Mouse (Mus musculus) adrenal gland, adult 2 months (tissue): ENCODE measurements around the gene Gm20721. TPM values are rescaled to one million over a fixed set of nuclear protein-coding genes. Genes with fewer than 3 reads are reported as not detected.
"Not testable (repeated sequence)": the region's sequence is repeated elsewhere in the genome, so short reads cannot be mapped to it uniquely, and the experiment has no call there.

Experiments used
- DNase-seq: peaks from one replicate; pipeline ENCODE4 v3.0.0; 2021
- long read RNA-seq: library from polyadenylated mRNA; stranded (forward); transcript quantifications from one replicate; pipeline ENCODE4 v2.0.0, GENCODE M21; 2021
- polyA plus RNA-seq: library from polyadenylated mRNA; depleted of rRNA; stranded (reverse); fragments of >200 nt; gene quantifications from 2 replicates; pipeline ENCODE4 v1.2.3, GENCODE M21; 2012; rRNA removed
- total RNA-seq, 2 experiments: library from RNA; stranded (reverse); gene quantifications; 2 replicates each; pipeline ENCODE4 v1.2.3; 2021

Gm20721 gene
- 1 to 10 TPM; 2.1 to 2.5 TPM for total RNA-seq
- 0.07 TPM in 1 of 2 replicates, not detected in the other for polyA plus RNA-seq
- long read RNA-seq, partial matches to known transcripts: 0 of 3 reads
- long read RNA-seq, other reads (novel, unspliced or antisense): 3 of 3 reads

DNA sequence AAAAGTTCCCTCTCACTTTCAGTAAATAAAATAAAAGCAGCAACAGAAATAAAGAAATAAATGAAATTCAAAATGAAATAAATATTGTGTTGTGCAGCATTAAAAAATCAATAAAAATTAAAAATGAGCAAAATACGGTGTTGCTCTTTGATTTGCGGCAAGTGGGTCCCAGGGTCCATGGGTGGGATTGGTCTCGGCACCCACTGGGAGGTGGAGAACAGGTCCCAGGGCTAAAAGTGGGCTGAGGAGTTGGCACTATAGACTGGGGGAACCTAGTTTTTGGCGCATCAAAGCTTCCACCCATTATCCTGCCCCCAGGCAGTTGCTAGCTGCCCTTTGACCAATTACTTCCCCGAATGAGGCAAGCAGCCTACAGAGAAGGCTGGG is at the start of gene Gm20721:
Gm20721 (minus strand) TSS at position 101 of the 387 bp plus-strand sequence.
- DNase-seq: no peak

DNA sequence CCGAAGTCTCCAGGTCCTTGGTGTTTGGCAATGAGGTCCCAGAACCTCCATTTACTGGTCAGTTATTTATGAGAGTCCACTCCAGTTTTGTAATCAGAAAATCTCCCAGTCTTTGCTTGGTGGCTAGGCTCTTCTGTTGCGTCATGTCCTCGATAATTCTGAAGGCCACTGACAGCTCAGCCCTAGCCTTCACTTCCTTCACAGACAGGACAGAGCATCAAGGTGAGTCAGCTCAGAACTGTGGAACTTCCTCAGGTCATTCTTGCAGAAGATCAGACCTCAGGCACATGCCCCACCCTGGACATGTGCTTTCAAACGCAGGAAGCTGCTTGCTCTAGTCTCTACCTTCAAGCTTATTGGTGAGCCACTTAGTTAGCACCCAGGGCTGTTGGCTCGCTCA is 46.9 kb upstream of the Gm20721 start:
- peak; percentile 79 for DNase-seq

DNA sequence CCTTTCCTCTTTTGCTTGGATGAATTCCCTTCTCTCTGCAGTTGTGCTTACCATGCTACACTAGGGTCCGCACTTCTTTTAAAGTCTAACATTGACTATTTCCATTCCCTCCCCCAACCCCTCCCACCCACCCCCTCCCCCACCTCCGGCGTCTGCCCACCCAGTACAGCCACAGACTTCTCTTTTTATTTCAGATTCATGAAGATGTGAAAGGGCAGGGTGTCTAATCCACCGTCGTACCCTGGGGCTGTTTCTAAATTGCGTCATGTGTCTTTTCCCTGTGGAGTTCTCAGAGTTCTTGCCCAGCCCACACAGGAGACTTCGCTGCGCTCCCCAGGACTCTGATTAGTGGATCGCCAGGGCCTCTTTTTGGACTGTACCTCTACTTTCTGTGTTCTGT is 46.0 kb upstream of the Gm20721 start:
- DNase-seq: no peak

DNA sequence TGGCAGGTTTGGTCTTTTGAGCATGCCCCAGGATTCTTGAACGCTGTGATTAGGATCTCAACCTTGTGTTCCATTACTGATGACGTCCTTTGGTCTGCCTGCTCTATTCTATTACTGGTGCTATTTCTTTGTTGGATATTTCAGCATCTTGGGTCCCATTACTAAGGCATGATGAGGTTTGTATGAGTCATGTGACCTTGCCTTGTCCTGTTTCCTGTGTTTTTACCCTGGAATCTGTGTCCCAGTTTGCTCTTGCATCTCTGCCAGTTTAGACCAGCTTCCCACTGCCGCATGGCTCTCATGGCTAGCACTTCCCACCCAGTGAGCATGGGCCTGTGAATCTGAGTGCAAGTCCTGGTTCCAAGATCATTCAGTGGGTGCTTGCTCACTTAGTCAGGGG is 45.4 kb upstream of the Gm20721 start:
- peak; percentile 50 for DNase-seq

DNA sequence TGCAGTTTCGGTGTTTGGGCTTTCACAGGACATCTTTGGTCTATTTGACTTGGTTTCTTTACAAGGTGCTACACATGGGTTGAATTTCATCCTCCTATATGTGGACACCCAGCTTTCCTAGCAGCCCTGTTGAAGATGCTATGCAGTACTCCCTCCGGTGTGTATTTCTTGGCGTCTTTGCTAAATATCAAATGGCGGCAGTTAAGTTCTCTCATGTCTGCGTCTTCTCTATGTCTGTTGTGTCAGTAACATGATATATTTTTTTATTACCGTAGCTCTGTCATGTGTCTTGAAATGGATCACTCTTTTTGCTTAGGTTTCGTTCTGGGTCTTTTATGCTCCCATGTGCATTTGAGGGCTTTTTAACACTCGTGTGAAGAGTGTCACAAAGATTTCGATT is 34.5 kb upstream of the Gm20721 start:
- no peak for DNase-seq

DNA sequence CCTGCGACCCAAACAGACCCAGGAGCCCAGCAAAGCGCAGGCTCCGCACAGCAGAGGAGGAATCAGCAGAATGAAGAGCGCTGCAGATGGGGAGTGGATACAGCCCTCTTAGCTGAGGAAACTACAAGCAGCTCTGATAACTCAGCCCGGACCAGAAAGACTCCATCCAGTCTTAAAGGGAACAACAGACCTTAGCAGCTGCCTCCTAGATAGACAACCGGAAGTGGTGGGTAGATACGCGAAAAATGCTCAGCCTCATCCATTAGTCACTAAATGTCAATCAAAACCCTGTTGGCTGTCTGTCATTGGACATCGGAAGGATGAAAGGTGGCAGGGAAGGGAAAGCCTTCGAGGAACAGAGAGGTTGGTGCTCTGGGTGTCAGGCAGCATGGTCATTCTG is 20.1 kb upstream of the Gm20721 start:
- DNase-seq: no peak

DNA sequence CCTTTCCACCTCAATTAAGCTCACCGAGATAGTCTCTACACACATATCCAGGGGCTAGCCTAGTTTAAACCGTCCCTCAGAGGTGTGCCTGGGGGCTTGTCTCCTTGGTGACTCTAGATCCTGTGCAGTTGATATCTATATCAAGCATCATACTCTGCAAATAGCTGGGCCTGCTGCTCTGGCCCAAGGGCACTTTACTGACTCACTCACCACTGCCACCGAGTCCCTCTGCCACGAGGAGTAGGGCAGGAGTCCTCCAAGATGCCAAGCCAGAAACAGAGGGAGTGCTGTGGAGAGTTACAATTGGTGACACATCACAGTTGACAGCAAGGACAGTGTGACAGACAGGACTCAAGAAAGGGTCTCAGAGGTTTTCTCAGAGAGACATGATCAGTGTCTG is 13.1 kb upstream of the Gm20721 start:
- peak; percentile 23 for DNase-seq

DNA sequence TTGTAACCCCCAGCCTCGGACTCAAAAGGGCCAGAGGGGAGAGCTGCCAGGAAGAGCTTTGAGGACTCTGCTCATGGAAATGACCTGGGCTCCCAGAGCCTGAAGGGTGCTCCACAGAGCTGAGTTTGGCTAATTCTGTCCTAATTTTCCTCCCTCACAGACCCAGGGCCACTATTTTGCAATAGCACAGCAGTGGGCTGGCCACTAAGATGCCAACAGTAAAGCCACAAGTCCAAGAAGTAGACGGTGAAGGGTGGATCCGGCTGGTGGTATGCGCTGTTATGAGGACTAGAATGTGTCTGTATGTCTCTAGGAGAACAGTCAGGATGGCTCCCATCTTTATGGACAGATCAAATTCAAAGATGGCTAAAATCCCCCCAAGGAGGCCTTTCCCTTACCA is 12.0 kb upstream of the Gm20721 start:
- DNase-seq: no peak

DNA sequence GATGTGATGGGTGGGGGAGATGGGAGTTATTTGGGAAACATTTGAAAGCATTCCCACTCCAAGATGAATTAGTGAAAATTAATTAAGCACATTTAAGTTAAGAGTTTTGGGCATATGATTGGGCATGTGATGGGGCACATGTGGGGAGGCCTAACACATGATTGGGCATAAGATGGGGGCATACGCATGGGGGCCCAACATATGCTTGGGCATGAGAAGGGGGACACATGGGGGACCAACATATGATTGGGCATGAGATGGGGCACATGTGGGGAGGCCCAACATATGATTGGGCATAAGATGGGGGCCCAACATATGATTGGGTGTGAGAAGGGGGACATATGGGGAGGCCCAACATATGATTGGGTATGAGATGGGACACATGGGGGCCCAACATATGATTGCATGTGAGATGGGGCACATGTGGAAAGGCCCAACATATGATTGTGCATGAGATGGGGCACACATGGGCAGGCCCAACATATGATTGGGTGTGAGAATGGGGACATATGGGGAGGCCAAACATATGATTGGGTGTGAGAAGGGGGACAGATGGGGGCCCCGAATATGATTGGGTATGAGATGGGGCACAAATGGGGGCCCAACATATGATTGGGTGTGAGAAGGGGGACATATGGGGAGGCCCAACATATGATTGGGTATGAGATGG is 622 bp upstream of the Gm20721 start:
- not testable (repeated sequence) for DNase-seq

DNA sequence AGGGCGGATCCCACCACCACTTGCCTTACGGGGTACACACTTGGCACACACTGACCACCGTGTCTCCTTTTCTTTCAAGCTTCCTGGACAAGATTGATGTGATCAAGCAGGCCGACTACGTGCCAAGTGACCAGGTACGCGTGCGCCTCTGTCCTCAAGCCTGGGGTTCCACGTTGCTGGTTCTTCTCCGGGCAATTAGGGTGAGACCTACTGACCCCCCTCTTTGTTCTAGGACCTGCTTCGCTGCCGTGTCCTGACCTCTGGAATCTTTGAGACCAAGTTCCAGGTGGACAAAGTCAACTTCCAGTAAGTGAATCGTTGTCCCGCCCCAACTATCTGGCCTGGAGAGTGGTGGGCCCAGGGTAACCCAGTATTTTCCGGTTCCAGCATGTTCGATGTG is 1.5 kb downstream of the Gm20721 start:
- no peak for DNase-seq

DNA sequence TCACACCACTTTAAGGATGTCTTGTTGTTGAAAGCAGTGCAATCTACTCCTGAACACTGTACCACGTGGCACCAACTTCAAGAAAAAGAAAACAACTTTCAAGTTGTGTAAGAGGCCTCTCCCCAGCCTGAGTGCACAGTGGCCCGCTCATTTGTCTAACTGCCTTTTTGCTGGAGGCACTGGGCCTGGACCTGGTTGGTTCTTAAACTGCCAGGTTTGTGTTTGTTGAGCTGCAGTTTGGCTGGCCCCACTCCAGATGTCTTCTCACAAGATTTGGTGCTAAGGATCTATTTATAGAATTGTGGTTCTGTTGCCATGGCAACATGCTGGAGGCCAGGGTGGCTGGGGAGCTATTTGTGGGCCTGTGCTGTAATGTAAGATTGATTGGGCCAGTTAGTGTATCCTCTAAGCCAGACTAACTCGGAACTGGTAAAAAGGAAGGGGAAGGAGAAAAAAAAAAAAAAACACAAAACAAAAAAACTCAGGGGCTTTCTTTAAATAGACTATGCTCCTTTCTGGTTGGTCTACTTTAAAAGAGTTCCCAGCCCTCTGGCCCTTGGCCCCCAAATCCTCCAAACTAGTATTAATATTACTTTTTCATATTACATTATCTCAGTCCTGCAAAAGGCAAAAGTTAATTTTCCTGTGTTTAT is 2.4 kb downstream of the Gm20721 start:
- DNase-seq: peak; percentile 89

DNA sequence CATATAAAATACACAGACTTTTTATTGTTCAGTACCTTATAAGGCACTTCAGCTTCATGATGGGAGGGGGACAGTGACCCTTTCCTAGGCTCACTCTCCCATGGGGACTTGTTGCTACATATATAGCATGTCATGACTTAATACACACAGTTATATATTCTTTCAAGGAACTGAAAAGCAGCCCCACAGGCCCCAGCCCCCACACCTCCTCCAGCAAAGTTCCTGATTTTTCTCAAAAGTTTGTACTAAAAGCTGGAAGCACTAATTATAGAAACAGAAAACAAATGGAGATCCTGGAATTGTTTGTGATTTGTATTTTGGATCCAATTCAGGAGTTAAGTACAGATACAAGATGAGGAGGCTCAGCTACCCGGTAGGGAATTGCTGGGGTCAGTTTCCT is 2.9 kb downstream of the Gm20721 start:
- DNase-seq: no peak

DNA sequence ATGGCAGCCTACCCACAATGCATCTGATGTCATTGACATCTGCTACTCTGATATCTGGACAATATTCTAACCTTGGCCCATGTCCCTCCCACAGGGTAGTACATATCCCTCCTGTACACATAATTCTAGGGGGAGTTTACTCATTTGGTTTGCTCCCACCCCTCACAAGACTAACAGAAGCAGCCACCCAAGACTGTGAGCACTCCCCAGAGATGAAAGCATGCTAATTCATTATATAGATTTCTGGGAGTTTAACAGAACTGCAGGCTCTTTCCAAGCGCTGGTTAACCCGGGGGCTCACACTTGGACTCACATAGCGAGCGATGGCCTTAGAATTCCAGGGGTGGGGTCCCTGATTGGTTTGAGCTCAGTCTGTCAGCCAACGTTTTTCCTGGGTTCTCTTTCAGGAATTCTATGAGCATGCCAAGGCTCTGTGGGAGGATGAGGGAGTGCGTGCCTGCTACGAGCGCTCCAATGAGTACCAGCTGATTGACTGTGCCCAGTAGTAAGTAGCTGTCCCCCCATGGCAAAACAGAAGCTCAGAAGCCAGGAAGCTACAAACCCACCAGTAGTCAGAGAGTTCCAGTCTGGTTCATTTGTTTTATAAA is 3.6 kb downstream of the Gm20721 start:
- DNase-seq: no peak

DNA sequence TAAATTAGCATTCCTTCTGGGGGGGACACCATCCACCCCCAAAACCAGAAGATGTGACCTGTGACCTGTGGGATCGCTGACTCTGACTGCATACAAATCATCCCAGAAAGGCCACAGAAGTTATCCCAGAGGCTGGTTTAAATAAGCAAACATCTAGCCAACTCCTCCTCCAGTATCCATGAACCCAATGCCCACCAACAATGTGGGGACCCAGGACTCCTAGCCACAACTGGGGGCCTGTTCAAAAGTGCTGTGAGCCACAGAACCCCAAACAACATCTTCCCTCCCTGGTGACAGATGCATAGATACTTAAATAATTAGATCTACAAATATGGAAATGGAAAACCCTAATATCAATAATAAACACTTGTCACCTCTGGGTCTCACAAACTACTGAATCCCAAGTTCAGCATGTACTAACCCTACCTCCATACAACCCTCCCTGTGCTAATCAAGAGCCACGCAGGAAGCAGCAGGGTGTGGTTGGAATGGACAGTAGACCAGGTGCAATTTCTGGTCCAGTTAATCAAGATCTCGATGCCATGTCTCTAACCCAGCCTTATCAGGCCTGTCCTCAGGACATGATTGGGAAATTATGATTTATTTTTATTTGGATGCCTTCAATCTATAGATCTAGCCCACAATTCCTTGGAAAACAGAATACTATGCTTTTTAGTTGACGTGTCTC is 5.5 kb downstream of the Gm20721 start:
- no peak for DNase-seq

DNA sequence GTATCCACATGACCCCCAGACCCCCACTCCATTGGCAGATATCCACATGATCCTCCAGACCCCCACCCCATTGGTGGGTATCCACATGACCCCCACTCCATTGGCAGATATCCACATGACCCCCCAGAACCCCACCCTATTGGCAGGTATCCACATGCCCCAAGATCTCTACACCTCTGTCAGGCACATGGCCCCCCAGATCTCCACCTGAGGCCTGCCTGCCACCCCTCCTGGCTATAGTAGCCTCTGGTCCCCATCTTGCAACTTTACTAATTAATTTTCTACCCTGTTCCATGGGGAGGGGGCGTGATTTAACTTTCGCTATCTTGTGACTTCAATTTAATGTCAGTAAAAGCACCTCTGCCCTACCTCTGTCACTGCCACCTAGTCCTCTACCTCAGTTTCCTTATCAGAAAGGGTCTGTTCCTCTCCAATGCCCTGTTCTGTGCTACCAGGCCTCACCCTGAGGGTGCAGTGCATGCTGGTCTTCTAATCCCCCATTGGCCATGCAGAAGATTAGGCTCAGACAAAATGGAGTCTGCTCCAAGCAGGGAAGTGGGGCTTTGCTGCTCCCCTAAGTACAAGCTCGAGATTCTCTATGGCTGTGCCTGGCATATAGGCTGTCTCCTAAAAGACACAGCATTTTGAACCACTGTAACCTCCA is 6.2 kb downstream of the Gm20721 start:
- no peak for DNase-seq

DNA sequence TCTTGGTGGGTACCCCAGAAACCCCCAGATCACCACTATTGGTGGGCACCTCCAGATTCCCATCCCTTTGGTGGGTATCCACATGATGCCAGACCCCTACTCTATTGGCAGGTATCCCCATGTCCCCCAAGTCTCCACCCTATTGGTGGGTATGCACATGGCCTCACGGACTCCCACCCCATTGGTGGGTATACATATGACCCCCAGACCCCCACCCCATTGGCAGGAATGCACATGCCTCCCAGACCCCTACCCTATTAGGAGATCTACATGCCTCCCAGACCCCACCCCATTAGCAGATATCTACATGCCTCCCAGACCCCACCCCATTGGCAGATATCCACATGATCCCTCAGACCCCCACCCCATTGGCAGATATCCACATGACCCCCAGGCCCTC is 6.8 kb downstream of the Gm20721 start:
- no peak for DNase-seq

DNA sequence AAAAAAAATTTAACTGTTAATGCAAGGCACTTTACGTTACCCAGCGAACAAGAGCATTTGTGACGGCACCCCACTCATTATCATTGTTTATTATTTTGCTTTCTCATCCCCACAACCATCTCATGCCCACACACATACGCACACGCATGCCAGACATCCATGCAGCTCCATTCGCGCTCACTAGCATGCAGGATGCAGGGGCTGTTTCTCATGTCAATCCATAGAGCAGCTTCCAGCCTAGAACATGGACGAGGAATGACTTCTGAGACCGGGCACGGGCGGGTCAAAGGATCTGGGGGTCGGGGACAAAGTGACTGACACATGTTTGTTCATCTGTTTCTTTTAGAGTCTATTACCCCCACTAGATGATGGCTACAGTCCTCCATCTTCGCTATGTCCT is 9.2 kb downstream of the Gm20721 start:
- DNase-seq: no peak

DNA sequence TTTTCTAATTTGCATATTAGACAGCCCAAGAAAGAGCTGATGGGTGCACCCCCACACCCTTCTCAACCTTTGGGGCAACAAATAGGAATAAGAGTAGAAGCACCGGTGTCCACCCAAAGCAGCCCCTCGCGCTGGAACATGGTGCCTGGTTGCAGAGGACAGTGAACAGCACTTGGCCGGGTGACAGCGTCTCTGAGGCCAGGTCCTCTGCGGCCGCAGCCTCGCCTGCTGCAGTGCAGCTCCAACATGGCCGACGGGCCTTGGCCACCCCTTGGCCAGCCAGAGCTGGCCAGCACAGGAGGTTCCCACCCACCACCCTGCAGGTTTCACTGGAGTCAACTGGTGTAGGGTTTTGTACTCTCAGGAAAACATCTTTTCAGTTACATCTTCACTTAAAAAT is 12.1 kb downstream of the Gm20721 start:
- DNase-seq: peak; percentile 62

DNA sequence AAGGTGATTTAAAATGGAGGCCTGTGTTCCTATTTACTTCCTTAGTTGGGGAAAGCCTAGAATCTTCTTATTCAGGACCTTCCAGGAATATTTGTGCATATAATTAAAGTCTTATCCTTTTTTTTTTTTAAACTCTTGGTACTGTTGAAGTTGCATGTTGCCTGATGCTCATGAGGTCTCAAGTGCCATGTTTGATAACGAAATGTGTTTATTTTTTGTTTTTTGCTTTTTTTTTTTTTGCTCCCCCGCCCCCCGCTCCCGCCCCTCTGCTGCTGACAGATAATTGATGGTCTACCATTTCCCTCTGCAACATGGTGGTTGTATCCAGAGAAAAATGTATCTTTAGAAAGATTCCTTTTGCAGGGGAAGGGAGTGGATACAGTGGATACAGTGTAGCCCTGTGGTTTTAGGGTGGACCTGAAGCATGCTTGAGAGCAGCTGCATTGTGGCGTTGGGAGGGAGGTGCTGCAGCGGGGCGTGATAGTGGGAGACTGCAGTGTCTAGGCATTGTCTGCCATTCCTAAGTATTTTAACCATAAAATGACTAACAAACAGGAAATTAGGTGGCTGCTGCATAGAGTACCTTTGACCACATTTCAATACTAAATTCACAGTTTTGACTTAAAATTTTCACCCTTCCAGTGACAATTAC is 13.1 kb downstream of the Gm20721 start:
- no peak for DNase-seq

DNA sequence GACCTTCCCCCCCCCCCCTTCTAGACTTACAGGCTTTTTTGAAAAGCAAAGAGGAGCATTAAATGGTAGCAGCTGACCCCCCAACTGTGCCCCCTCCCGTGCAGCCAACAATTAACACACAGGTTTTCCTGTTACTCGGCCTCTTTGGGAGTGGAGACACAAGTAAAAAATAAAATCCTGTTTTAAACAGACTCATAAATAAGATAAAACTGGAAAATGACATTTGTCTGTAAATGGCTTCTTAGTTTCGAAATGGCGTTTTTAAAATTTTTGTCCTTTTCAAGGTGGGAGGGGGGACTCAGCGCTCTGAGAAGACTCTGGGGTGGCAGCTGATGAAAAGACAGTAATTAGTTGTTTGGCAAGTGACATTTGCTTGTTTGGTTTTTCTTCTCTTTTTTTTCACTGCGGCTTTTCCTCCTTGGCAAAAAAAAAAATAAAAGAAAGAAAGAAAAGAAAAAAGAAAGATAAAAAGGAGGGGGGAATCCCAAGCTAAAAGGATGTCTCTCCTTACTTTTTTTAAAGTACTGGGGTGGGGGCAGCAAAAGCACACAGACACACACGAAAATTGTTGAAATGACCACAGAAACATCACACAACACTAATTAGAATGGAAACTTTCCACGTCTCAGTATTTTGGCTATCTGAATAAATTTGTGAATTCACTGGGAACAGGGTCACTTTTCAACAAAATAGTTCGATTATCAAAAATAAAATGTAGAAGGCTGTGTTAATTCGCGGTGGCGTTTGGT is 15.1 kb downstream of the Gm20721 start:
- no peak for DNase-seq

DNA sequence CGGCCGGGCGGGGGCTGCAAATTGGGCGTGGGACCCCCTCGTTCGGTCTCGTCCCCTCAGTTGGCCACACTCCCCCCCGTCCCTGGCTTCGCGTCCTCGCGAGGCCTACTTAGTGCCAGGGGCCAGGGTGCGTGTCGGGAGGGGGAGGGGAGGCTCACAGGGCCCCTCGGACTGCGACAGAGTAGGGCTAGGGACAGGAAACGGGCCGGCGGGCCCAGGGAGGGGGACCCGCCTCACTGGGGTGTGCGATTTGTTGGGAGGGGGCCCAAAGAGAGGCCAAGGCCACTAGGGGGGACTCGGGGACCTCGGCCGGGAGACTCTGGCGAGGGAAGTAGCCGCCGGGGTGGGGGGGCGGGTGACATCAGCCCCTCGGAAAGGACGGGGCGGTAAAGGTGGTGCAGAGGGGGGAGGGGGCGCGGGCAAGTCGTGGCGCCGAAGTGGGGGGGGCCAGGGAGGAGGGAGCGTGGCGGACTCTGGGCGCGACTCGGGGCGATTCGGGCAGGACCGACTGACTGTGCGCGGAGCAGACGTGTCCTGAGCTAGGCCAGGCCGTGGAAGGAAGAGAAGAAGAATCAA is 15.8 kb downstream of the Gm20721 start:
- DNase-seq: peak; percentile 88
